Mouse (Mus musculus): ENCODE data around the gene Xpo4.

Gene Xpo4

GRCm38 (mm10) chr14:57537261-57538015 lies 127.8 kb downstream of the Xpo4 start:
- no peak for DNase-seq (ENCODE audit: low spot score)

- DNase-seq (ENCODE audit: low spot score) = no peak
Observed at GRCm38 (mm10) chr14:57536820-57537219, 128.4 kb downstream of the Xpo4 start.

DNA sequence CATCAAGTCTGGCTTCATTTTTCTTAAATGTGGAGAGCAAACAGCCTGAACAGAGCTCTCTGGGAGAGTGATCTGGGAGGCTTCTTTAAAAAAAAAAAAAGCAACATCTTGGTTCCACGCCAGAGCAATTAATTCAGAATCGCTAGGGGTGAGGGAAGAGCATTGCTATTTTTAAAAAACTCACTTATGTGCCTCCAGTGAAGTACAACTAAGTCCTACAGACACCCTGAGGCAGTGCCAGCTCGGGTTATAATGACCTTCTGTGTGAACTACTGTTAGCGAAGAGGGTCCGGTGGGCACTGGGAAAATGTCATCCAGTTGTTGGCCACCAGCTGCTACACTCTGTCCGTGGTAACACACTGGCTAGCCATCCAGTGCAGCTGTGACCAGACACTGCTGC lies 129.6 kb downstream of the Xpo4 start:
- no peak for DNase-seq (ENCODE audit: low spot score)

GRCm38 (mm10) chr14:57534961-57535360 lies 130.3 kb downstream of the Xpo4 start:
- no peak for DNase-seq (ENCODE audit: low spot score)

DNA sequence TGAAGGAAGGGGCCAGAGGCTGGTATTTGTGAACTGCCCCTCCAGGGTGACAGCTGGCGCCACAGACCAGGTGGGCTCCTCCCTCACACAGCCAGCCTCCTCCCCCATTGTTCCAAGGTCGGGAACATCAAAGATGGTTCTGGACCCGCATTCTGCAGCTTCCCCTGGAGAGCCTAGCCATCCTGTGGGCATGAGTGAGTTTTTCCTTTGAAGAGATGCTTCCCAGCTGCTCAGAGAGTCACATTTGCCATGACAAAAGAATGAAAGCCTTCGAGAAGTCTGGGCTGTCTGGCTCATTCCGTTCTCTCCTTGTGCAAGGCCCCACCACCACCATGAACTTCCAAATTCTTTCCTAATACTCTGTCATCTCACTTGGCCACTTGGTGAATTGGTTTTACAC lies 130.9 kb downstream of the Xpo4 start:
- no peak for DNase-seq (ENCODE audit: low spot score)

GRCm38 (mm10) chr14:57533841-57534240 lies 131.4 kb downstream of the Xpo4 start:
- DNase-seq (ENCODE audit: low spot score) = no peak

GRCm38 (mm10) chr14:57533214-57533613 lies 132.0 kb downstream of the Xpo4 start:
- DNase-seq (ENCODE audit: low spot score) = peak; percentile 17

DNA sequence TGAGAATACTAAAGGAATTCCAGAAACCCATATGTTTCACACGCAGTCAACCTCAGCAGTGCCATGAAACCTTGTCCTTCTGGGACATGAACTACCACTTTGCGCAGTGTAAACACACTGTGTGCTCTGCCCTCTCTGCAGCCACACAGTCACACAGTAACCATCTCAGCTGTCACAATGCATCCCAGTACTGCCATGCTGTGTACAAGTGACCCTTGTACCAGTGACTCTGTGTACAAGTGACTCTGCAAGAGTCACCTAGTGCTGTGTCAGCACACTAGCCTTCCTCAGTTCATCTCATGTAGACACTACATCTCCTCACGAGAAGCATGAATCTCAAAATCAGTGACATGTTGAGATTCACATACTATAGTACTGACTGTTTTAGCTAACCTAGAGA lies 132.7 kb downstream of the Xpo4 start:
- DNase-seq (ENCODE audit: low spot score) = no peak

GRCm38 (mm10) chr14:57529786-57530515 lies 135.3 kb downstream of the Xpo4 start:
- no peak for DNase-seq (ENCODE audit: low spot score)

DNA sequence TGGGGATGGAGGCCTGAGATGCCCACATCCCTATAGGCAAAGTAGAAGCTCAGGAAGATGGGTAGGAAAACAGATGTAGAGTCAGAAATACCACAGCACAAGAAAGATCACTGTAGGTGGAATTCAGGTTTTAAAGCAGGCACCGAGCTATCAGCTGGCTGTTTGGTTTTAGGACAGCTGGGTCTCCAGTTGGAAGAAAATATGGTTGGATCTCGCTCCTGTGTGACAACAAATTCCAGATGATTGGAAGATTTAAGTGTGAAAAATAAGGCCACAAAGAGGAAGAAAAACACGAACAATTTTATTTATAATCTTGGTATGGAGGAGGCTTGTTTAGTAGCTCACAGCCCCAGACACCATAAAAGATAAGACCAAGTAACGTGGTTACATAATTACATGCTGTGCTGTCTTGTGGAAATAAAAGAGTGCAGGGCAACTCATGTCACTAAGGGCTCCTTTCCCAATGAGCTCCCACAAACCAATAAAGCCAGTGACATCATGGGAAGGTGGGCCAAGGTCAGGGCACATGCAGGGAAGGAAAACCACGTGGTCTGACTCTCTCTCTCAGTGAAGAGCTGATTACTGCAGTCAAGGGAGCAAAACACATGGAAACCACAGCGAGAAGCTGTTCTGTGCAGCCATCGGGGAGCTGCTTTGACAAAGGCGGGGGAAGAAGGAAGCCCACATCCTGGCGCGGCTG lies 136.0 kb downstream of the Xpo4 start:
- DNase-seq (ENCODE audit: low spot score) = no peak

GRCm38 (mm10) chr14:57527598-57527997 lies 137.6 kb downstream of the Xpo4 start:
- no peak for DNase-seq (ENCODE audit: low spot score)
